Mouse (Mus musculus) bone marrow macrophage, adult 2 months (primary cell): ENCODE data around the gene Aldh2.

Experiments
- CTCF ChIP-seq: IDR thresholded peaks from 2 replicates; pipeline ENCODE4 v1.5.1; 2012; ENCODE audit warnings: low read depth, mild to moderate bottlenecking, low read length, moderate library complexity
- POLR2A ChIP-seq: IDR thresholded peaks from 2 replicates; pipeline ENCODE4 v1.6.1; 2012; ENCODE audit warnings: mild to moderate bottlenecking, low read depth, low read length, borderline replicate concordance

- no peak for TF ChIP-seq CTCF
- no peak for TF ChIP-seq POLR2A
These were observed 43.7 kb upstream of the Aldh2 start for GRCm38 (mm10) chr5:121637296-121637695.
